In the genomic region with DNA sequence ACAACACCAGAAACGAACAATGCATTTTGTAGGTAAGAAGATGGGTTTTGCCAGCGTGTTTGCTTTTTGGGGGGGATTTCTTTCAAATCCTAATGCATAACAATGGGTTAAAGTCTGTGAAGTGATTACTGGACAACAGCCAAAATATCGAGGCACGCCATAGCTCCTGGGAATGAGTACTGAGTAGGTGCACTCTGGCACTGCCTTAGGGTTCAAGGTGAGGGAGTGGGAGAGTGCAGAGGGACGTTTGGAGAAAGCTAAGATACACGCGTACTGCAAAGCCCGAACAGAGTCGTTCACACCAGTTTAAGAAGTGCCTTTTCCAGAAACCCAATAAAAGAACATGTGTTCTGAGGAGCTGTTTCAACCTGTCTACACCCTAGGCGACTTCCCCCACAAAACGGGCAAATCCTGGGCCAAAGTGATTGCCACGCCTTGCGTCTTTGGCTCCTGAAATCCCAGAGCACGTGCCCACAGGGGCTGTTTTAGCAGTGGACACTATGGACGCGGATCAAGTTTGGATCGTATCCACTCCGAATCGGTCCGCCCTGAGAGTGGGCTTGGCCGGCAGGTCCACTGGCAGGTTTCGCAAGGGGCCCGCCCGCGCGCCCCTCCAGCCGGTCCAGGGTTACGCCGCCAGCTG, we compare ENCODE assay signal across 8 mouse cellular contexts. TPM values are rescaled to one million over a fixed set of nuclear protein-coding genes. Genes with fewer than 3 reads are reported as not detected.
DNase-seq lines count a peak whose midpoint lies in the region; ATAC-seq and TF ChIP-seq lines count a peak whose summit lies in the region.

No protein-coding gene starts in this region.

- no peak for DNase-seq in kidney, postnatal 0 days (ENCODE audit: low spot score)
- no peak for DNase-seq in kidney, postnatal 14 days
- DNase-seq in ES-CJ7 (ENCODE audit: low read depth, low spot score): peak; percentile 58
- peak; percentile 34 for DNase-seq in heart, postnatal 0 days (ENCODE audit: low spot score)
- no peak for DNase-seq in midbrain, embryonic 10.5 days (ENCODE audit: low spot score)
- no peak for DNase-seq in retina, embryonic 14.5 days (ENCODE audit: low spot score)
- DNase-seq in gastrocnemius, postnatal 14 days: no peak

- peak overlapping the region; percentile 57; the same call in 1 of the 2 replicates for H3K9ac ChIP-seq in kidney, postnatal 0 days (ENCODE audit: low read depth, low read length)
- H3K9ac ChIP-seq in heart, postnatal 0 days (replicated peaks; ENCODE audit: low read depth, low read length): peak overlapping the region; percentile 66

- intact Hi-C loops in gastrocnemius, postnatal 14 days (cut with DNase I; ENCODE audit: low total_unique reads): loop anchor here (5.0 kb wide), 1 partner anchor 95 kb away; no protein-coding TSS in a partner anchor

- no peaks in the 10 kb centered on the region for H3K27me3 ChIP-seq in kidney, postnatal 0 days (ENCODE audit: insufficient read depth, low read length)
- H3K27me3 ChIP-seq in heart, postnatal 0 days (ENCODE audit: control insufficient read depth, insufficient read depth, low read length): no peaks in the 10 kb centered on the region
- H3K27me3 ChIP-seq in midbrain, embryonic 10.5 days (ENCODE audit: low read depth, poor library complexity, severe bottlenecking): peaks cover 41% of the 10 kb centered on the region

- H3K4me1 ChIP-seq in kidney, postnatal 0 days (replicated peaks; ENCODE audit: insufficient read depth, low read length): no peaks in the 10 kb centered on the region
- no peaks in the 10 kb centered on the region for H3K4me1 ChIP-seq in brown adipose tissue, adult 24 weeks (ENCODE audit: control insufficient read depth, insufficient read depth, insufficient read length, low read length)
- H3K4me1 ChIP-seq in heart, postnatal 0 days (ENCODE audit: control insufficient read depth, insufficient read depth): peaks cover 9% of the 10 kb centered on the region; the same call in 1 of the 2 replicates
- H3K4me1 ChIP-seq in midbrain, embryonic 10.5 days: peaks cover 34% of the 10 kb centered on the region

- TF ChIP-seq CTCF in kidney, postnatal 0 days (IDR thresholded peaks at IDR 0.05; ENCODE audit: low read depth): no peak
- no peak for TF ChIP-seq CTCF in heart, postnatal 0 days (IDR thresholded peaks at IDR 0.05; ENCODE audit: low read depth)

- H3K27ac ChIP-seq in kidney, postnatal 0 days: peak overlapping the region; percentile 77
- peak overlapping the region; percentile 75 for H3K27ac ChIP-seq in brown adipose tissue, adult 24 weeks (replicated peaks; ENCODE audit: low read depth, low read length)
- peak overlapping the region; percentile 96 for H3K27ac ChIP-seq in heart, postnatal 0 days (ENCODE audit: low read depth)
- H3K27ac ChIP-seq in midbrain, embryonic 10.5 days (replicated peaks): peak overlapping the region; percentile 94

- H3K9me3 ChIP-seq in kidney, postnatal 0 days (replicated peaks; ENCODE audit: low read length): no peaks in the 10 kb centered on the region
- no peaks in the 10 kb centered on the region for H3K9me3 ChIP-seq in heart, postnatal 0 days (replicated peaks; ENCODE audit: control insufficient read depth, low read length)
- H3K9me3 ChIP-seq in midbrain, embryonic 10.5 days (replicated peaks): no peaks in the 10 kb centered on the region

- peak overlapping the region; percentile 88 for H3K4me3 ChIP-seq in kidney, postnatal 0 days (replicated peaks; ENCODE audit: low read depth, low read length)
- peak overlapping the region; percentile 85 for H3K4me3 ChIP-seq in brown adipose tissue, adult 24 weeks (ENCODE audit: insufficient read depth, low read depth, low read length)
- peak overlapping the region; percentile 71 for H3K4me3 ChIP-seq in heart, postnatal 0 days (ENCODE audit: low read depth, low read length)
- H3K4me3 ChIP-seq in midbrain, embryonic 10.5 days: peak overlapping the region; percentile 88

- WGBS in kidney, postnatal 0 days: under 1% methylated on average over 21 of the region's 29 CpGs
- under 1% methylated on average over 29 of the region's 29 CpGs for WGBS in heart, postnatal 0 days
- WGBS in midbrain, embryonic 10.5 days: 2% methylated on average over 29 of the region's 29 CpGs

- ATAC-seq in kidney, postnatal 0 days (replicated peaks; ENCODE audit: low FRiP score, low read depth): no peak
- ATAC-seq in heart, postnatal 0 days (ENCODE audit: insufficient read depth, low read depth): no peak

- TF ChIP-seq EP300 in heart, postnatal 0 days (IDR thresholded peaks at IDR 0.05; ENCODE audit: low read depth): no peak

- peak overlapping the region; percentile 83 for H3K4me2 ChIP-seq in kidney, postnatal 0 days (ENCODE audit: low read length)
- H3K4me2 ChIP-seq in heart, postnatal 0 days (ENCODE audit: low read depth, low read length): peak overlapping the region; percentile 85

- no peaks in the 10 kb centered on the region for H3K36me3 ChIP-seq in kidney, postnatal 0 days (ENCODE audit: insufficient read depth, low read length)
- no peaks in the 10 kb centered on the region for H3K36me3 ChIP-seq in heart, postnatal 0 days (replicated peaks; ENCODE audit: control insufficient read depth, insufficient read depth, low read length)
- H3K36me3 ChIP-seq in midbrain, embryonic 10.5 days: no peaks in the 10 kb centered on the region

RNA-seq across cellular contexts. Expression of a gene that starts 0.9 kb away (rescaled TPM):
- polyA plus RNA-seq in kidney, postnatal 0 days (2015; fragmentation: Nextera tagmentation; extraction: Ambion mirVana): 36.0 and 40.9 TPM in 2 replicates
- 4.5 and 4.8 TPM in 2 replicates for polyA plus RNA-seq in brown adipose tissue, adult 24 weeks (2012; ENCODE audit: insufficient read depth, insufficient read length, missing spikeins)
- total RNA-seq in heart, postnatal 0 days (2014; rRNA removed; ENCODE audit: low replicate concordance): 27.5 and 33.3 TPM in 2 replicates
- polyA plus RNA-seq in heart, postnatal 0 days (2015; fragmentation: Nextera tagmentation; extraction: Ambion mirVana): 33.5 and 33.8 TPM in 2 replicates
- polyA plus RNA-seq in midbrain, embryonic 10.5 days (2016; fragmentation: Nextera tagmentation; extraction: Ambion mirVana): 30.3 and 36.7 TPM in 2 replicates
- 10 to 100 TPM in 1 of 2 experiments, 1 to 10 TPM in 1; 9.6 to 12.0 TPM for total RNA-seq in gastrocnemius, postnatal 14 days (2021)

Comparison
In these comparisons a context has a peak if more than half of its experiments do, and no peak if none do; other contexts are left out.
1. DNase-seq: peak in ES-CJ7 (single experiment) and heart, postnatal 0 days (single experiment); none in kidney, postnatal 0 days (single experiment), kidney, postnatal 14 days (single experiment), midbrain, embryonic 10.5 days (single experiment), retina, embryonic 14.5 days (single experiment) and gastrocnemius, postnatal 14 days (single experiment).
2. Peak in every context shown above with its lines, with median percentiles within 50 percentile points of each other: H3K27ac ChIP-seq and H3K4me3 ChIP-seq.